Mouse (Mus musculus): ENCODE results near the gene Astn2. TPM values are rescaled to one million over a fixed set of nuclear protein-coding genes. Genes with fewer than 3 reads are reported as not detected.

Gene Astn2
- total and polyA plus RNA-seq, 3 experiments = not detected

- TF ChIP-seq CHD1 (IDR thresholded peaks at IDR 0.05; ENCODE audit: low read depth, low read length) (no peak), CHD2 (IDR thresholded peaks at IDR 0.05; ENCODE audit: low read length) (no peak), POLR2AphosphoS5 (IDR thresholded peaks at IDR 0.05; ENCODE audit: borderline replicate concordance, low read depth, low read length) (no peak), TAL1 (IDR thresholded peaks at IDR 0.05; ENCODE audit: low read length) (no peak), EP300 (IDR thresholded peaks at IDR 0.05; ENCODE audit: low read depth in 1 of 2, low read length in 2 of 2) (no peak), RCOR1 (IDR thresholded peaks at IDR 0.05; ENCODE audit: low read depth, low read length) (no peak), SMC3 (IDR thresholded peaks at IDR 0.05; ENCODE audit: low read depth, low read length) (no peak), RAD21 (IDR thresholded peaks at IDR 0.05; ENCODE audit: low read depth, low read length) (no peak), POLR2A (IDR thresholded peaks at IDR 0.05; ENCODE audit: control insufficient read depth in 1 of 2, insufficient read depth in 1 of 2, low read depth in 1 of 2, low read length in 2 of 2, poor library complexity in 1 of 2) (no peak), USF1 (IDR thresholded peaks at IDR 0.05; ENCODE audit: low read depth, low read length) (no peak), ZNF384 (IDR thresholded peaks at IDR 0.05; ENCODE audit: low read depth, low read length) (no peak), POLR2AphosphoS2 (IDR thresholded peaks at IDR 0.05; ENCODE audit: low read length) (no peak), ELF1 (IDR thresholded peaks at IDR 0.05; ENCODE audit: low read depth, low read length) (no peak), USF2 (IDR thresholded peaks at IDR 0.05; ENCODE audit: borderline replicate concordance in 1 of 2, insufficient read depth in 1 of 2, low read depth in 1 of 2, low read length in 2 of 2) (no peak), HCFC1 (IDR thresholded peaks at IDR 0.05; ENCODE audit: low read depth, low read length) (no peak)
- no peak for DNase-seq (ENCODE audit: low read depth, low spot score)
These were observed 873.5 kb downstream of the Astn2 start for GRCm38 (mm10) chr4:65530901-65531300.

DNA sequence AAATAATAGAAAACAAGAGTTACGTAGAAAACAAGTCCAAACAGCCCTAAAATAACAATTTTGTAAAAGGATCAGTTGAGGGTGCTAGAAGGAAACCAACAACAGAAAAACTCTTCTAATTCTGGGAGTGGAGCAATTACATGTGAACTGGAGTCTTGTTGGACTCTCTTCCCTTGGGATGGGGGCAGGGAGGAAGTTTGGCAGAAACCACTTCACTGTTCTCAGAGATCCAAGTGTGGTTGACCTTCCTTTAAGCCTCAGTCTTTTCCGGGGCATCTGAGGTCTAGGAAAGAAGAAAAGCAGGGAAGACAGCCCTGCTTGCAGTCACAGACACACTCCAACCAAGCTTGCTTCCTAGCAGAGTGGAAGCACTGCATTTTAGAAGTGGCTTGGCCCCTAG, 896.3 kb downstream of the Astn2 start:
- Histone ChIP-seq H3K4me3 (ENCODE audit: control insufficient read depth in 1 of 2, insufficient read depth in 1 of 2, low read depth in 2 of 2, low read length in 2 of 2) (no peak overlapping the region), H3K9ac (ENCODE audit: control insufficient read depth, low read depth, low read length, poor library complexity, severe bottlenecking) (no peak overlapping the region), H3K27me3 (ENCODE audit: control insufficient read depth in 1 of 2, insufficient read depth in 2 of 2, low read length in 2 of 2) (no peaks in the 10 kb centered on the region), H3K79me2 (ENCODE audit: control insufficient read depth, insufficient read depth, low read length, poor library complexity) (no peaks in the 10 kb centered on the region), H3K4me1 (ENCODE audit: control insufficient read depth in 1 of 2, insufficient read depth in 2 of 2, low read length in 2 of 2) (no peaks in the 10 kb centered on the region), H3K9me3 (replicated peaks; ENCODE audit: insufficient read depth, low read length) (no peaks in the 10 kb centered on the region), H3K36me3 (ENCODE audit: control insufficient read depth in 1 of 2, insufficient read depth in 2 of 2, low read length in 2 of 2) (no peaks in the 10 kb centered on the region), H3K27ac (ENCODE audit: control insufficient read depth, low read depth, low read length) (no peak overlapping the region)
- TF ChIP-seq POLR2AphosphoS5 (IDR thresholded peaks at IDR 0.05; ENCODE audit: borderline replicate concordance, low read depth, low read length) (no peak), MXI1 (IDR thresholded peaks at IDR 0.05; ENCODE audit: low read depth, low read length) (no peak), MEF2A (IDR thresholded peaks at IDR 0.05; ENCODE audit: extremely low read depth, insufficient replicate concordance, low read depth, low read length, poor library complexity, severe bottlenecking) (no peak), ZNF384 (IDR thresholded peaks at IDR 0.05; ENCODE audit: low read depth, low read length) (no peak)
- no peak for DNase-seq (ENCODE audit: low read depth, low spot score)

More at GRCm38 (mm10) chr4:65530901-65531300, 873.5 kb downstream of the Astn2 start:
- Histone ChIP-seq H3K36me3 (ENCODE audit: control insufficient read depth in 1 of 2, insufficient read depth in 2 of 2, low read length in 2 of 2) (no peaks in the 10 kb centered on the region), H3K4me1 (ENCODE audit: control insufficient read depth in 1 of 2, insufficient read depth in 2 of 2, low read length in 2 of 2) (no peaks in the 10 kb centered on the region), H3K9ac (ENCODE audit: control insufficient read depth, low read depth, low read length, poor library complexity, severe bottlenecking) (no peak overlapping the region), H3K79me2 (ENCODE audit: control insufficient read depth, insufficient read depth, low read length, poor library complexity) (no peaks in the 10 kb centered on the region), H3K27ac (ENCODE audit: control insufficient read depth, low read depth, low read length) (no peak overlapping the region), H3K27me3 (ENCODE audit: control insufficient read depth in 1 of 2, insufficient read depth in 2 of 2, low read length in 2 of 2) (no peaks in the 10 kb centered on the region), H3K9me3 (replicated peaks; ENCODE audit: insufficient read depth, low read length) (no peaks in the 10 kb centered on the region), H3K4me3 (ENCODE audit: control insufficient read depth in 1 of 2, insufficient read depth in 1 of 2, low read depth in 2 of 2, low read length in 2 of 2) (no peak overlapping the region)

Data from MEL (cell line).